Comparison of ENCODE assay signal across 14 mouse cellular contexts in genomic region chr14:117810321-117811270, GRCm38 (mm10).
DNase-seq lines count a peak whose midpoint lies in the region; ATAC-seq and TF ChIP-seq lines count a peak whose summit lies in the region.
"Had no signal": no experiment of that assay in that cellular context is flagged by ENCODE, and none has a peak within 500 bp of the region (broad histone marks: within the 10 kb centered on the region; RNA-seq: fewer than 3 reads in every experiment).

No protein-coding gene starts in this region.

- DNase-seq in frontal cortex, postnatal 36 days (ENCODE audit: low spot score in 2 of 2), result peak; percentile 21 to 38
- no peak for DNase-seq in frontal cortex, postnatal 25 days (ENCODE audit: low spot score in 2 of 2)
- peak; percentile 85 for DNase-seq in brain, embryonic 14.5 days (ENCODE audit: low read depth)
- DNase-seq in midbrain, postnatal 0 days (ENCODE audit: low spot score), result peak; percentile 32
- DNase-seq in urinary bladder, postnatal 10 days (ENCODE audit: low spot score), result no peak
- DNase-seq in yolk sac, embryonic 10.5 days (ENCODE audit: low spot score), result no peak
- DNase-seq: cerebellum, adult 8-10 months; heart, postnatal 10 days; lung, adult 18-20 months; thymus, adult 18-20 months had no signal

- H3K4me2 ChIP-seq in midbrain, embryonic 13.5 days (replicated peaks), result no peak overlapping the region
- H3K4me2 ChIP-seq in midbrain, embryonic 16.5 days (ENCODE audit: low read length), result no peak overlapping the region
- H3K4me2 ChIP-seq in midbrain, postnatal 0 days (ENCODE audit: low read depth, low read length, poor library complexity, severe bottlenecking), result no peak overlapping the region

- ATAC-seq in midbrain, embryonic 13.5 days, result 0 out of 2 replicates have a peak, but pooled peaks have one; percentile 37
- ATAC-seq in midbrain, embryonic 16.5 days, result no peak
- ATAC-seq in midbrain, postnatal 0 days (ENCODE audit: low FRiP score), result no peak

- no peak overlapping the region for H3K9ac ChIP-seq in midbrain, embryonic 13.5 days (replicated peaks)
- no peak overlapping the region for H3K9ac ChIP-seq in midbrain, embryonic 16.5 days (ENCODE audit: low read depth, low read length)
- no peak overlapping the region for H3K9ac ChIP-seq in midbrain, postnatal 0 days (replicated peaks; ENCODE audit: low read length, poor library complexity, severe bottlenecking)

- H3K4me1 ChIP-seq in midbrain, embryonic 13.5 days (replicated peaks), result peaks cover 16% of the 10 kb centered on the region; the same call in 1 of the 2 replicates
- H3K4me1 ChIP-seq in midbrain, embryonic 16.5 days (ENCODE audit: control insufficient read depth, insufficient read depth, low read length), result peaks cover 6% of the 10 kb centered on the region; the same call in 1 of the 2 replicates
- no peaks in the 10 kb centered on the region for H3K4me1 ChIP-seq in midbrain, postnatal 0 days (ENCODE audit: insufficient read depth, low read length)

- no peak overlapping the region for H3K27ac ChIP-seq in midbrain, embryonic 13.5 days
- H3K27ac ChIP-seq in midbrain, embryonic 16.5 days (ENCODE audit: low read length), result no peak overlapping the region
- H3K27ac ChIP-seq in midbrain, postnatal 0 days (ENCODE audit: low read depth, low read length), result no peak overlapping the region
- H3K27ac ChIP-seq: left cerebral cortex, adult 2 months; macrophage had no signal

- no peaks in the 10 kb centered on the region for H3K36me3 ChIP-seq in midbrain, embryonic 13.5 days
- H3K36me3 ChIP-seq in midbrain, embryonic 16.5 days (ENCODE audit: control insufficient read depth, insufficient read depth, low read length), result no peaks in the 10 kb centered on the region
- no peaks in the 10 kb centered on the region for H3K36me3 ChIP-seq in midbrain, postnatal 0 days (ENCODE audit: insufficient read depth, low read length)

- H3K4me3 ChIP-seq in midbrain, embryonic 13.5 days (replicated peaks), result no peak overlapping the region
- H3K4me3 ChIP-seq in midbrain, embryonic 16.5 days (ENCODE audit: low read depth, low read length), result no peak overlapping the region
- H3K4me3 ChIP-seq in midbrain, postnatal 0 days (ENCODE audit: low read depth, low read length), result no peak overlapping the region
- H3K4me3 ChIP-seq: left cerebral cortex, adult 2 months had no signal

- no peak for TF ChIP-seq POLR2A in brain, embryonic 14.5 days (IDR thresholded peaks at IDR 0.05; ENCODE audit: borderline replicate concordance, extremely low read depth, insufficient read depth, insufficient read length, poor library complexity, severe bottlenecking)

- TF ChIP-seq CTCF in brain, embryonic 14.5 days (IDR thresholded peaks at IDR 0.05; ENCODE audit: borderline replicate concordance, extremely low read depth, insufficient read depth, insufficient read length), result no peak
- TF ChIP-seq CTCF in midbrain, postnatal 0 days (IDR thresholded peaks at IDR 0.05), result no peak

- 65% methylated on average over 15 of the region's 15 CpGs for WGBS in midbrain, embryonic 13.5 days
- 51% methylated on average over 15 of the region's 15 CpGs for WGBS in midbrain, embryonic 16.5 days
- WGBS in midbrain, postnatal 0 days, result 52% methylated on average over 15 of the region's 15 CpGs

- no peaks in the 10 kb centered on the region for H3K9me3 ChIP-seq in midbrain, embryonic 13.5 days
- no peaks in the 10 kb centered on the region for H3K9me3 ChIP-seq in midbrain, embryonic 16.5 days (replicated peaks; ENCODE audit: control insufficient read depth, low read length, poor library complexity, severe bottlenecking)
- no peaks in the 10 kb centered on the region for H3K9me3 ChIP-seq in midbrain, postnatal 0 days (ENCODE audit: low read length)

- no peaks in the 10 kb centered on the region for H3K27me3 ChIP-seq in midbrain, embryonic 13.5 days
- no peaks in the 10 kb centered on the region for H3K27me3 ChIP-seq in midbrain, embryonic 16.5 days (ENCODE audit: control insufficient read depth, insufficient read depth, low read depth, low read length)
- no peaks in the 10 kb centered on the region for H3K27me3 ChIP-seq in midbrain, postnatal 0 days (ENCODE audit: insufficient read depth, low read length)

Comparison
In these comparisons a context has a peak if more than half of its experiments do, and no peak if none do; other contexts are left out.
1. DNase-seq: peak in frontal cortex, postnatal 36 days (2 of 2), brain, embryonic 14.5 days (single experiment) and midbrain, postnatal 0 days (single experiment); none in frontal cortex, postnatal 25 days (0 of 2), urinary bladder, postnatal 10 days (single experiment) and yolk sac, embryonic 10.5 days (single experiment).